Mouse (Mus musculus) forebrain, embryonic 12.5 days (tissue): ENCODE data around the gene Nln. TPM values are rescaled to one million over a fixed set of nuclear protein-coding genes. Genes with fewer than 3 reads are reported as not detected.

Experiments
- polyA plus RNA-seq: library from polyadenylated mRNA; unstranded; fragments of >200 nt; fragmentation: Nextera tagmentation; extraction: Ambion mirVana; gene quantifications from 2 replicates; pipeline ENCODE4 v1.2.1, GENCODE M21; 2016

Gene Nln
- polyA plus RNA-seq, 1 experiment from 2014 or later: 25.0 TPM

Other genes with a start within 250 kb of the Nln start
- gene Erbin, start 189.1 kb downstream of the Nln start, polyA plus RNA-seq: 23.0 and 23.2 TPM in 2 replicates
- 21.8 and 22.1 TPM in 2 replicates for gene Sgtb, start 127 bp upstream of the Nln start, polyA plus RNA-seq
- gene Trappc13, start 68.9 kb upstream of the Nln start, polyA plus RNA-seq: 88.3 and 91.9 TPM in 2 replicates
- 29.9 and 31.1 TPM in 2 replicates for gene Trim23, start 69.2 kb upstream of the Nln start, polyA plus RNA-seq
- 78.3 and 85.0 TPM in 2 replicates for gene Cenpk, start 119.0 kb upstream of the Nln start, polyA plus RNA-seq
- gene Ppwd1, start 119.2 kb upstream of the Nln start, polyA plus RNA-seq: 15.8 and 15.9 TPM in 2 replicates
- gene Adamts6, start 178.2 kb upstream of the Nln start, polyA plus RNA-seq: 3.1 and 4.5 TPM in 2 replicates